Mouse (Mus musculus) kidney, postnatal 0 days (tissue): Measurements from ENCODE around the gene Prcp. TPM values are rescaled to one million over a fixed set of nuclear protein-coding genes. Genes with fewer than 3 reads are reported as not detected.
"Not testable (repeated sequence)": the region's sequence is repeated elsewhere in the genome, so short reads cannot be mapped to it uniquely, and the experiment has no call there.

Experiments
- ATAC-seq: fragments of 200-750 bp; cut with Nextera tagmentation; replicated peaks from 2 replicates; pipeline ENCODE4 v1.8.0; 2017; ENCODE audit warnings: low read depth, moderate number of reproducible peaks, moderate TSS enrichment, moderate library complexity; ENCODE audit not compliant: low FRiP score
- DNase-seq: peaks from one replicate; pipeline ENCODE4 v3.0.0-alpha.2; 2016; ENCODE audit warnings: low spot score
- H3K27ac ChIP-seq: fragments of 300-500 bp; sonication (generic); 2 replicates; pipeline ENCODE4 v1.5.1; 2014; ENCODE audit warnings: mild to moderate bottlenecking
- H3K27me3 ChIP-seq: fragments of 300-500 bp; sonication (generic); 2 replicates; pipeline ENCODE4 v1.6.1; 2014; ENCODE audit warnings: low read length, mixed read lengths; ENCODE audit not compliant: insufficient read depth
- H3K36me3 ChIP-seq: fragments of 300-500 bp; sonication (generic); 2 replicates; pipeline ENCODE4 v1.6.1; 2014; ENCODE audit warnings: low read length, mixed read lengths; ENCODE audit not compliant: insufficient read depth
- H3K4me1 ChIP-seq: fragments of 300-500 bp; sonication (generic); replicated peaks from 2 replicates; pipeline ENCODE4 v1.6.1; 2014; ENCODE audit warnings: antibody characterized with exemption, low read length, mixed read lengths; ENCODE audit not compliant: insufficient read depth
- H3K4me2 ChIP-seq: fragments of 300-500 bp; sonication (generic); 2 replicates; pipeline ENCODE4 v1.6.1; 2014; ENCODE audit warnings: mild to moderate bottlenecking, low read length, moderate library complexity, mixed read lengths
- H3K4me3 ChIP-seq: fragments of 300-500 bp; sonication (generic); replicated peaks from 2 replicates; pipeline ENCODE4 v1.5.1; 2014; ENCODE audit warnings: low read depth, low read length
- H3K9ac ChIP-seq: fragments of 300-500 bp; sonication (generic); 2 replicates; pipeline ENCODE4 v1.6.1; 2014; ENCODE audit warnings: low read depth, low read length
- H3K9me3 ChIP-seq: fragments of 300-500 bp; sonication (generic); replicated peaks from 2 replicates; pipeline ENCODE4 v1.6.1; 2016; ENCODE audit warnings: low read length, inconsistent platforms, mixed read lengths
- CTCF ChIP-seq: IDR thresholded peaks from 2 replicates; pipeline ENCODE4 v1.5.1; 2016; ENCODE audit warnings: antibody characterized with exemption, low read depth, mild to moderate bottlenecking, moderate library complexity
- WGBS: fragments of 180-500 bp; shearing (Covaris S2); extraction: QIAGEN DNeasy Blood & Tissue Kit; methylation state at CpG from one replicate; pipeline ENCODE4 v1.1.7; 2014; 5-methylcytosine and 5-hydroxymethylcytosine counted together
- polyA plus RNA-seq: library from polyadenylated mRNA; unstranded; fragments of >200 nt; fragmentation: Nextera tagmentation; extraction: Ambion mirVana; gene quantifications from 2 replicates; pipeline ENCODE4 v1.2.1, GENCODE M21; 2015

The Prcp gene
- polyA plus RNA-seq, 1 experiment from 2014 or later: 21.9 TPM

- Histone ChIP-seq H3K36me3 (no peaks in the 10 kb centered on the region), H3K9me3 (no peaks in the 10 kb centered on the region), H3K27me3 (no peaks in the 10 kb centered on the region), H3K4me3 (no peak overlapping the region), H3K9ac (no peak overlapping the region), H3K4me2 (no peak overlapping the region), H3K27ac (no peak overlapping the region), H3K4me1 (no peaks in the 10 kb centered on the region)
- no peak for ATAC-seq
- TF ChIP-seq CTCF: no peak
- no peak for DNase-seq
- WGBS: 89% methylated on average over 3 of the region's 3 CpGs
These were observed 103.2 kb downstream of the Prcp start for GRCm38 (mm10) chr7:92977429-92977828.

DNA sequence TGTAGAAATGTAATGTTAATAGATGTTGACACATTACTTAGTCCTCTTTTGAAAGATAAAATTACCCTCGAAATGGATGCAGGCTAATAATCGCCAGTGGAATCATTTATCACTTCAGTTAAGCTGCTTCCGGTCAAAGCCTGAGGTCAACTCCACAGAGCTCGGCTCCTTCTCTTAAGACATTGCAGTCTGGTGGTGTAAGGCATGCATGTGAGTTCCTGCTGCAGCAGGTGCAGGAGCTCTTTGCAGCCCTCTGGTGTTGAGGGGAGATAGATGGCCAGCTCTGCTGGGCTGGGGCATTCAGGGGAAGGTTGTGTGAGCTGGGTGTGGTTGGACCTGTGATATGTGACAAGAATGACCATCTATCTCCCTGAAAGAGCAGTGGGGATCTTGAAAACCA, 104.0 kb downstream of the Prcp start:
- Histone ChIP-seq H3K36me3 (no peaks in the 10 kb centered on the region), H3K4me1 (no peaks in the 10 kb centered on the region), H3K9ac (no peak overlapping the region), H3K4me3 (no peak overlapping the region), H3K27ac (no peak overlapping the region), H3K27me3 (no peaks in the 10 kb centered on the region), H3K4me2 (no peak overlapping the region), H3K9me3 (no peaks in the 10 kb centered on the region)
- 62% methylated on average over 4 of the region's 4 CpGs for WGBS
- TF ChIP-seq CTCF: no peak
- DNase-seq: no peak
- no peak for ATAC-seq

DNA sequence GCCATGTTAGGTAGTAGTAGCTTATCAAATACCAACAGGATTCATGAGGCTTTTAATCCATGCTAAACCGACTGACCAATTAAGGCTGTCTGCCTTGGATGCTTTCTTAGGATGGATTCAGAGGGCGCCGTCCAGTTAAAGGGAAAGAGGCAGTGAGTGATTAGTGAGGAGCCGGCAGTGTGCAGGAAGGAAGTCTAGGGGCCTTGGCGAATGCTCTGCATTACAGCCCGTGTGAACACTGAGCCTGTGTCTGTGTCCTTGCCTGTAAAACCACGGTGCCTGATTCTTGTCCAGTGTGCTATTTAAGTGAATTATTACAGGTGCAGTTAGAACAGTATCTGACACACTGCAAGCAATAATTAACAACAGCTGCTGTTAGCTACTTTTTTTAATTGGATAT, 104.5 kb downstream of the Prcp start:
- H3K9me3 ChIP-seq, H3K4me3 ChIP-seq, H3K9ac ChIP-seq, ATAC-seq, H3K27ac ChIP-seq, DNase-seq, H3K36me3 ChIP-seq, H3K27me3 ChIP-seq, H3K4me2 ChIP-seq, H3K4me1 ChIP-seq: not testable (repeated sequence)
- 25% methylated on average over 6 of the region's 7 CpGs for WGBS

GRCm38 (mm10) chr7:92980741-92981140, 106.5 kb downstream of the Prcp start:
- no peak overlapping the region for H3K9ac ChIP-seq
- WGBS: 21% methylated on average over 2 of the region's 2 CpGs
- no peak for TF ChIP-seq CTCF
- no peaks in the 10 kb centered on the region for H3K36me3 ChIP-seq
- H3K4me2 ChIP-seq: no peak overlapping the region
- H3K4me1 ChIP-seq: no peaks in the 10 kb centered on the region
- H3K9me3 ChIP-seq: no peaks in the 10 kb centered on the region
- H3K27ac ChIP-seq: no peak overlapping the region
- no peak for ATAC-seq
- H3K4me3 ChIP-seq: no peak overlapping the region
- H3K27me3 ChIP-seq: no peaks in the 10 kb centered on the region
- no peak for DNase-seq

DNA sequence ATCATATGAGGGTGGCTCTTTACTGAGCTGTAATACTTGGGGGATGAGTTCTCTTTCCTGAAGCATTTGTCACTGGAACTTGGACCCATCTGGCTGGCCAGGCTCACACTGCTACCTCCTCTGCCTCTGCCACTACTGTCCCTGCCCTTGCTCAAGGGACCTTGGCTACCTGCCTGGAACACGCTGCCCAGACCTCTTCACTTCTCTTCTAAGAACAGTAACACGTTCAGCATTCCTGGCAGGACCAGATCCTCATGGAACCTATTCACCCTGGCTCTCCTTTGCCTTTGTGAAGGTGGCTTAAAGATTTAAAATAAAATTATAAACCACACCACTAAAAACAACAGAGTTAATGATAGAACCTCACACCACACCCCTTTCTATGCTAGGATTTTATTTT, 107.6 kb downstream of the Prcp start:
- H3K27ac ChIP-seq: no peak overlapping the region
- H3K9ac ChIP-seq: no peak overlapping the region
- H3K36me3 ChIP-seq: no peaks in the 10 kb centered on the region
- H3K4me2 ChIP-seq: no peak overlapping the region
- H3K9me3 ChIP-seq: no peaks in the 10 kb centered on the region
- TF ChIP-seq CTCF: no peak
- no peaks in the 10 kb centered on the region for H3K27me3 ChIP-seq
- no peak for DNase-seq
- H3K4me3 ChIP-seq: no peak overlapping the region
- H3K4me1 ChIP-seq: no peaks in the 10 kb centered on the region
- WGBS: 73% methylated on average over 2 of the region's 2 CpGs
- ATAC-seq: no peak

Other genes starting within 250 kb of the Prcp start
- 4.5 and 5.5 TPM in 2 replicates for gene Ankrd42, start 237.3 kb upstream of the Prcp start, polyA plus RNA-seq
- gene Pcf11, start 204.5 kb upstream of the Prcp start, polyA plus RNA-seq: 17.8 and 20.9 TPM in 2 replicates
- gene Rab30, start 132.9 kb upstream of the Prcp start, polyA plus RNA-seq: 5.6 and 6.0 TPM in 2 replicates
- gene Ddias, start 223 bp upstream of the Prcp start, polyA plus RNA-seq: 6.2 and 7.2 TPM in 2 replicates
- 2.8 and 3.9 TPM in 2 replicates for gene Fam181b, start 205.4 kb downstream of the Prcp start, polyA plus RNA-seq